ENCODE assay signal across 13 mouse cellular contexts in the genomic region with DNA sequence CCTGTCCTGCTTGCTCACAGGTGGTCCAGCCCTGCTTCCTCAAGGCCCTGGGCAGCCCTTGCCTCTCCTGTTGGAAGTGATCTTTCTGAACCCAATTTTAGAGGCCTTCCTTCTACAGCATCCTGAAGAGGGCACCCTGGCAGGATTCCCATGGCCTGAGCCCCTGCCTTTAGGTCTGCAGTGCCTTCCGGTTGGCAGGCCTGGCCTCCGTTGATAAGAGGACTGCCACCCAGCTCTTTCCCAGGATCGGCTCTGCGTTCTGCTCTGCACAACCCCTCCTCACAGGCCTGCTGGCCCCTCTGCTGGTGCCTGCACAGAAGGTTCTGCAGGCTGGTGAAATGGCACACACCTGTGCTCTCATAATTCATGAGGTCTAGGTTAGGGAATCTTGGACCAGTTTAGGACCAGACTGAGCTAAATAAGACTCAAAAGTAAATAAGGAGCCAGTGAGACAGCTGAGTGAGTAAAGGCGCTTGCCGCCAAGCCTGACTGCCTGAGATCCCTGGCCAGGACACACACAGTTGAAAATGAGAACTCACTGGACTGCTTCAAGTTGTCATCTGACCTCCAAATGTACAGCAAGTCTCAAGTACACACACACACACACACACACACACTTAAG. TPM values are rescaled to one million over a fixed set of nuclear protein-coding genes. Genes with fewer than 3 reads are reported as not detected.
DNase-seq lines count a peak whose midpoint lies in the region; ATAC-seq and TF ChIP-seq lines count a peak whose summit lies in the region.
"Had no signal": no experiment of that assay in that cellular context is flagged by ENCODE, and none has a peak within 500 bp of the region (broad histone marks: within the 10 kb centered on the region; RNA-seq: fewer than 3 reads in every experiment).

No protein-coding gene starts in this region.

- no peaks in the 10 kb centered on the region for H3K9me3 ChIP-seq in heart, embryonic 16.5 days (replicated peaks; ENCODE audit: control insufficient read depth, low read length)
- no peaks in the 10 kb centered on the region for H3K9me3 ChIP-seq in forebrain, embryonic 16.5 days (ENCODE audit: control insufficient read depth, low read length)
- H3K9me3 ChIP-seq: embryonic facial prominence, embryonic 13.5 days; limb, embryonic 13.5 days had no signal

- peak; percentile 39; the same call in 1 of the 2 replicates for TF ChIP-seq POLR2A in bone marrow, adult 2 months (IDR thresholded peaks at IDR 0.05; ENCODE audit: borderline replicate concordance, control insufficient read depth, low read depth, low read length)

- H3K4me2 ChIP-seq in heart, embryonic 16.5 days (ENCODE audit: low read depth, low read length): no peak overlapping the region
- H3K4me2 ChIP-seq in forebrain, embryonic 16.5 days (ENCODE audit: low read length): no peak overlapping the region
- H3K4me2 ChIP-seq: embryonic facial prominence, embryonic 13.5 days; limb, embryonic 13.5 days had no signal

- H3K4me3 ChIP-seq in heart, embryonic 16.5 days (ENCODE audit: low read length): no peak overlapping the region
- no peak overlapping the region for H3K4me3 ChIP-seq in bone marrow, adult 2 months (replicated peaks; ENCODE audit: control insufficient read depth, low read depth, low read length)
- no peak overlapping the region for H3K4me3 ChIP-seq in forebrain, embryonic 16.5 days (replicated peaks; ENCODE audit: low read length)
- H3K4me3 ChIP-seq: embryonic facial prominence, embryonic 13.5 days; limb, embryonic 13.5 days had no signal

- H3K4me1 ChIP-seq in heart, embryonic 16.5 days (ENCODE audit: control insufficient read depth, insufficient read depth, low read length): peaks cover 8% of the 10 kb centered on the region
- H3K4me1 ChIP-seq in bone marrow, adult 2 months (ENCODE audit: control insufficient read depth, insufficient read depth, low read length): peaks cover 3% of the 10 kb centered on the region
- H3K4me1 ChIP-seq in forebrain, embryonic 16.5 days (replicated peaks; ENCODE audit: control insufficient read depth, insufficient read depth, low read length): peaks cover 4% of the 10 kb centered on the region

- no peak for TF ChIP-seq CTCF in bone marrow, adult 2 months (IDR thresholded peaks at IDR 0.05; ENCODE audit: control insufficient read depth, insufficient read depth, low read length)

- WGBS in heart, embryonic 16.5 days: 43% methylated on average over 6 of the region's 6 CpGs
- 36% methylated on average over 6 of the region's 6 CpGs for WGBS in bone marrow, adult 2 months
- 82% methylated on average over 6 of the region's 6 CpGs for WGBS in forebrain, embryonic 16.5 days

- H3K27me3 ChIP-seq in heart, embryonic 16.5 days (ENCODE audit: control insufficient read depth, insufficient read depth, low read length): no peaks in the 10 kb centered on the region
- no peaks in the 10 kb centered on the region for H3K27me3 ChIP-seq in forebrain, embryonic 16.5 days (replicated peaks; ENCODE audit: control insufficient read depth, insufficient read depth, low read length)
- H3K27me3 ChIP-seq: embryonic facial prominence, embryonic 13.5 days; limb, embryonic 13.5 days had no signal

- H3K27ac ChIP-seq in heart, embryonic 16.5 days (ENCODE audit: low read length): peak overlapping the region; percentile 8; the same call in 1 of the 2 replicates
- peak overlapping the region; percentile 66 for H3K27ac ChIP-seq in bone marrow, adult 2 months (ENCODE audit: control insufficient read depth, insufficient read depth, low read depth, low read length, poor library complexity)
- no peak overlapping the region for H3K27ac ChIP-seq in forebrain, embryonic 16.5 days (ENCODE audit: low read length)
- H3K27ac ChIP-seq: embryonic facial prominence, embryonic 13.5 days; limb, embryonic 13.5 days had no signal

- no peak for DNase-seq in heart, adult 9 months (ENCODE audit: low spot score in 2 of 2)
- DNase-seq in cerebellum, adult 11 months: no peak
- DNase-seq: cerebellum, adult 2 months; right cerebral cortex, adult 18-20 months had no signal

- no peak overlapping the region for H3K9ac ChIP-seq in heart, embryonic 16.5 days (ENCODE audit: low read length)
- H3K9ac ChIP-seq in forebrain, embryonic 16.5 days (replicated peaks; ENCODE audit: low read depth, low read length): no peak overlapping the region
- H3K9ac ChIP-seq: embryonic facial prominence, embryonic 13.5 days; limb, embryonic 13.5 days had no signal

- 0 out of 2 replicates have a peak, but pooled peaks have one; percentile 39 for ATAC-seq in heart, embryonic 16.5 days (replicated peaks; ENCODE audit: extremely low read depth, insufficient read depth, low FRiP score)
- ATAC-seq in erythroblast, adult 5-6 weeks (replicated peaks; ENCODE audit: low FRiP score, poor library complexity, severe bottlenecking): peak; percentile 86
- peak; percentile 77 for ATAC-seq in megakaryocyte progenitor cell, adult 5-6 weeks (replicated peaks; ENCODE audit: poor library complexity)
- ATAC-seq in inflammation-experienced regulatory T-cells, adult 6 months: no peak
- no peak for ATAC-seq in forebrain, embryonic 16.5 days

- no peaks in the 10 kb centered on the region for H3K36me3 ChIP-seq in heart, embryonic 16.5 days (ENCODE audit: control insufficient read depth, insufficient read depth)
- no peaks in the 10 kb centered on the region for H3K36me3 ChIP-seq in forebrain, embryonic 16.5 days (ENCODE audit: control insufficient read depth, insufficient read depth)
- H3K36me3 ChIP-seq: embryonic facial prominence, embryonic 13.5 days; limb, embryonic 13.5 days had no signal

RNA-seq across cellular contexts. Expression of a gene that starts 8.5 kb away (rescaled TPM):
- polyA plus RNA-seq in heart, embryonic 16.5 days (2015; fragmentation: Nextera tagmentation; extraction: Ambion mirVana): not detected in 2 replicates
- polyA plus RNA-seq in bone marrow, adult 2 months (2011; ENCODE audit: insufficient read depth, insufficient read length, low replicate concordance, missing spikeins): 1.2 TPM in 1 of 2 replicates, not detected in the other
- total RNA-seq in erythroblast, adult 5-6 weeks (2015; ENCODE audit: low replicate concordance): not detected in 2 replicates
- total RNA-seq in erythroblast, adult 5-6 weeks (2017; ENCODE audit: low replicate concordance): not detected in 2 replicates
- total RNA-seq in megakaryocyte progenitor cell, adult 5-6 weeks (2015): not detected in 2 replicates
- not detected in 2 replicates for total RNA-seq in megakaryocyte progenitor cell, adult 5-6 weeks (2017)
- polyA plus RNA-seq in inflammation-experienced regulatory T-cells, adult 6 months (2017; shearing (Covaris generic)): not detected
- 0.24 and 0.46 TPM in 2 replicates for polyA plus RNA-seq in forebrain, embryonic 16.5 days (2015; fragmentation: Nextera tagmentation; extraction: Ambion mirVana)
- polyA plus RNA-seq: embryonic facial prominence, embryonic 13.5 days; intestine, embryonic 14.5 days; limb, embryonic 13.5 days had no signal

RNA-seq across cellular contexts. Expression of a gene that starts 51.3 kb away (rescaled TPM):
- 11.0 and 12.0 TPM in 2 replicates for polyA plus RNA-seq in heart, embryonic 16.5 days (2015; fragmentation: Nextera tagmentation; extraction: Ambion mirVana)
- 25.7 and 55.0 TPM in 2 replicates for polyA plus RNA-seq in bone marrow, adult 2 months (2011; ENCODE audit: insufficient read depth, insufficient read length, low replicate concordance, missing spikeins)
- 22.3 and 23.4 TPM in 2 replicates for total RNA-seq in erythroblast, adult 5-6 weeks (2015; ENCODE audit: low replicate concordance)
- total RNA-seq in erythroblast, adult 5-6 weeks (2017; ENCODE audit: low replicate concordance): 25.3 and 39.0 TPM in 2 replicates
- 17.9 and 19.0 TPM in 2 replicates for total RNA-seq in megakaryocyte progenitor cell, adult 5-6 weeks (2015)
- 12.8 and 15.3 TPM in 2 replicates for total RNA-seq in megakaryocyte progenitor cell, adult 5-6 weeks (2017)
- 10 to 100 TPM; 44.8 to 84.9 (median 55.9) TPM for polyA plus RNA-seq in inflammation-experienced regulatory T-cells, adult 6 months (2017; shearing (Covaris generic))
- 4.7 and 5.7 TPM in 2 replicates for polyA plus RNA-seq in forebrain, embryonic 16.5 days (2015; fragmentation: Nextera tagmentation; extraction: Ambion mirVana)

RNA-seq across cellular contexts. Expression of a gene that starts 58.4 kb away (rescaled TPM):
- polyA plus RNA-seq in heart, embryonic 16.5 days (2015; fragmentation: Nextera tagmentation; extraction: Ambion mirVana): 11.9 and 13.9 TPM in 2 replicates
- polyA plus RNA-seq in bone marrow, adult 2 months (2011; ENCODE audit: insufficient read depth, insufficient read length, low replicate concordance, missing spikeins): 16.5 and 29.8 TPM in 2 replicates
- total RNA-seq in erythroblast, adult 5-6 weeks (2015; ENCODE audit: low replicate concordance): 2.9 and 6.9 TPM in 2 replicates
- total RNA-seq in erythroblast, adult 5-6 weeks (2017; ENCODE audit: low replicate concordance): 6.5 and 19.7 TPM in 2 replicates
- 8.1 and 8.4 TPM in 2 replicates for total RNA-seq in megakaryocyte progenitor cell, adult 5-6 weeks (2015)
- total RNA-seq in megakaryocyte progenitor cell, adult 5-6 weeks (2017): 12.0 and 14.5 TPM in 2 replicates
- 1 to 10 TPM in 2 of 3 experiments, under 1 TPM in 1; 0.32 to 7.4 (median 1.1) TPM for polyA plus RNA-seq in inflammation-experienced regulatory T-cells, adult 6 months (2017; shearing (Covaris generic))
- 8.9 and 10.2 TPM in 2 replicates for polyA plus RNA-seq in forebrain, embryonic 16.5 days (2015; fragmentation: Nextera tagmentation; extraction: Ambion mirVana)

Comparison
In these comparisons a context has a peak if more than half of its experiments do, and no peak if none do; other contexts are left out.
1. ATAC-seq: peak in heart, embryonic 16.5 days (single experiment), erythroblast, adult 5-6 weeks (single experiment) and megakaryocyte progenitor cell, adult 5-6 weeks (single experiment); none in inflammation-experienced regulatory T-cells, adult 6 months (single experiment) and forebrain, embryonic 16.5 days (single experiment).